In genomic region chr5:118027698-118028190, GRCm38 (mm10) we compare ENCODE assay signal across 7 mouse cellular contexts. TPM values are rescaled to one million over a fixed set of nuclear protein-coding genes. Genes with fewer than 3 reads are reported as not detected.
DNase-seq lines count a peak whose midpoint lies in the region; ATAC-seq and TF ChIP-seq lines count a peak whose summit lies in the region.

Gene Tesc (plus strand): TSS chr5:118027743.

- H3K9me3 ChIP-seq in heart, embryonic 14.5 days (ENCODE audit: control insufficient read depth, low read length) = no peaks in the 10 kb centered on the region
- H3K9me3 ChIP-seq in midbrain, postnatal 0 days (ENCODE audit: low read length) = no peaks in the 10 kb centered on the region

- H3K9ac ChIP-seq in heart, embryonic 14.5 days (ENCODE audit: low read length) = peak within 1 kb of the TSS; percentile 72
- H3K9ac ChIP-seq in midbrain, postnatal 0 days (replicated peaks; ENCODE audit: low read length, poor library complexity, severe bottlenecking) = peak within 1 kb of the TSS; percentile 40

- peaks cover 2% of the 10 kb centered on the region; the same call in 1 of the 2 replicates for H3K27me3 ChIP-seq in testis, adult 2 months (ENCODE audit: control insufficient read depth, insufficient read depth, low read length)
- H3K27me3 ChIP-seq in cerebellum, adult 2 months (ENCODE audit: control insufficient read depth, insufficient read depth, low read length) = no peaks in the 10 kb centered on the region
- H3K27me3 ChIP-seq in heart, embryonic 14.5 days (ENCODE audit: control insufficient read depth, insufficient read depth, low read length) = peaks cover 51% of the 10 kb centered on the region
- H3K27me3 ChIP-seq in midbrain, postnatal 0 days (ENCODE audit: insufficient read depth, low read length) = peaks cover 33% of the 10 kb centered on the region

- TF ChIP-seq CTCF in testis, adult 2 months (IDR thresholded peaks at IDR 0.05; ENCODE audit: control insufficient read depth, insufficient read depth, insufficient replicate concordance, low read depth, low read length) = no peak
- TF ChIP-seq CTCF in cerebellum, adult 2 months (IDR thresholded peaks at IDR 0.05; ENCODE audit: borderline replicate concordance, insufficient read depth, low read depth, low read length) = no peak
- TF ChIP-seq CTCF in midbrain, postnatal 0 days (IDR thresholded peaks at IDR 0.05) = no peak

- H3K36me3 ChIP-seq in testis, adult 2 months (ENCODE audit: control insufficient read depth, insufficient read depth, low read length) = no peaks in the 10 kb centered on the region
- no peaks in the 10 kb centered on the region for H3K36me3 ChIP-seq in heart, embryonic 14.5 days (ENCODE audit: control insufficient read depth, insufficient read depth, low read length)
- no peaks in the 10 kb centered on the region for H3K36me3 ChIP-seq in midbrain, postnatal 0 days (ENCODE audit: insufficient read depth, low read length)

- DNase-seq in testis, postnatal 14 days (ENCODE audit: low spot score) = no peak
- peak; percentile 75 to 81 for DNase-seq in cerebellum, adult 2 months
- peak in 1 of 2 experiments; percentile 39 for DNase-seq in layer of hippocampus, postnatal 36 days
- DNase-seq in midbrain, postnatal 0 days (ENCODE audit: low spot score) = no peak
- no peak for DNase-seq in gastrocnemius, adult 8-10 months (ENCODE audit: low spot score in 2 of 2)

- H3K27ac ChIP-seq in testis, adult 2 months (ENCODE audit: control insufficient read depth, insufficient read depth, low read depth, low read length) = no peak within 1 kb of the TSS
- peak within 1 kb of the TSS; percentile 80 for H3K27ac ChIP-seq in cerebellum, adult 2 months (ENCODE audit: insufficient read depth, low read length)
- H3K27ac ChIP-seq in heart, embryonic 14.5 days (replicated peaks in 1 of 2; ENCODE audit: control insufficient read depth in 1 of 2, insufficient read depth in 1 of 2, low read depth in 2 of 2, low read length in 2 of 2) = no peak within 1 kb of the TSS
- no peak within 1 kb of the TSS for H3K27ac ChIP-seq in midbrain, postnatal 0 days (ENCODE audit: low read depth, low read length)

- TF ChIP-seq POLR2A in testis, adult 2 months (IDR thresholded peaks at IDR 0.05; ENCODE audit: control insufficient read depth, low read depth, low read length) = no peak
- peak; percentile 79 for TF ChIP-seq POLR2A in cerebellum, adult 2 months (IDR thresholded peaks at IDR 0.05; ENCODE audit: borderline replicate concordance, insufficient read depth, low read length)

- peak within 1 kb of the TSS; percentile 70 for H3K4me3 ChIP-seq in testis, adult 2 months (ENCODE audit: control insufficient read depth, low read depth, low read length)
- peak within 1 kb of the TSS; percentile 63 for H3K4me3 ChIP-seq in cerebellum, adult 2 months (replicated peaks; ENCODE audit: insufficient read depth, low read depth, low read length)
- H3K4me3 ChIP-seq in heart, embryonic 14.5 days (ENCODE audit: control insufficient read depth in 1 of 2, insufficient read depth in 1 of 2, low read depth in 1 of 2, low read length in 2 of 2) = peak within 1 kb of the TSS; percentile 53 to 76
- H3K4me3 ChIP-seq in midbrain, postnatal 0 days (ENCODE audit: low read depth, low read length) = peak within 1 kb of the TSS; percentile 65

- no peak for ATAC-seq in heart, embryonic 14.5 days (ENCODE audit: insufficient number of reproducible peaks, insufficient read depth, low FRiP score, low read depth)
- no peak for ATAC-seq in midbrain, postnatal 0 days (ENCODE audit: low FRiP score)

- H3K4me1 ChIP-seq in testis, adult 2 months (ENCODE audit: control insufficient read depth, insufficient read depth, low read length) = peaks cover 24% of the 10 kb centered on the region
- H3K4me1 ChIP-seq in cerebellum, adult 2 months (ENCODE audit: control insufficient read depth, insufficient read depth, low read length) = peaks cover 20% of the 10 kb centered on the region
- H3K4me1 ChIP-seq in heart, embryonic 14.5 days (ENCODE audit: control insufficient read depth in 2 of 2, insufficient read depth in 2 of 2, low read length in 2 of 2) = peaks cover 12 to 38% of the 10 kb centered on the region in 2 experiments; a peak in 3 of 4 replicates
- peaks cover 18% of the 10 kb centered on the region; the same call in 1 of the 2 replicates for H3K4me1 ChIP-seq in midbrain, postnatal 0 days (ENCODE audit: insufficient read depth, low read length)

- H3K4me2 ChIP-seq in heart, embryonic 14.5 days (ENCODE audit: low read length) = peak within 1 kb of the TSS; percentile 99
- H3K4me2 ChIP-seq in midbrain, postnatal 0 days (ENCODE audit: low read depth, low read length, poor library complexity, severe bottlenecking) = peak within 1 kb of the TSS; percentile 99

- WGBS in cerebellum, adult 2 months = under 1% methylated on average over 63 of the region's 63 CpGs
- WGBS in heart, embryonic 14.5 days = under 1% methylated on average over 49 of the region's 63 CpGs
- WGBS in midbrain, postnatal 0 days = under 1% methylated on average over 38 of the region's 63 CpGs

RNA-seq across cellular contexts. Expression of gene Tesc, which starts in this region (rescaled TPM):
- polyA plus RNA-seq in testis, adult 2 months (2012; rRNA removed) = 2.7 and 3.3 TPM in 2 replicates
- polyA plus RNA-seq in cerebellum, adult 2 months (2012; rRNA removed) = 95.4 and 102 TPM in 2 replicates
- polyA plus RNA-seq in heart, embryonic 14.5 days (2014; fragmentation: Nextera tagmentation; extraction: Ambion mirVana) = 14.5 and 16.3 TPM in 2 replicates
- 10 to 100 TPM; 92.5 to 93.1 TPM for total RNA-seq in layer of hippocampus, postnatal 36 days (2021)
- total RNA-seq in midbrain, postnatal 0 days (2014; rRNA removed) = 3.6 and 4.7 TPM in 2 replicates
- polyA plus RNA-seq in midbrain, postnatal 0 days (2015; fragmentation: Nextera tagmentation; extraction: Ambion mirVana) = 5.5 and 8.2 TPM in 2 replicates
- total RNA-seq in gastrocnemius, adult 8-10 months (2022) = 1 to 10 TPM in 1 of 4 experiments, under 1 TPM in 2, not detected in 1; 0.41 to 1.3 (median 0.75) TPM

Comparison
In these comparisons a context has a peak if more than half of its experiments do, and no peak if none do; other contexts are left out.
1. RNA of gene Tesc (total RNA-seq): 92.5 to 93.1 TPM in layer of hippocampus, postnatal 36 days; 3.6 to 4.7 TPM in midbrain, postnatal 0 days and 0.41 to 1.3 TPM in gastrocnemius, adult 8-10 months; every median in the first group is over 10 times any median in the second.
2. DNase-seq: peak in cerebellum, adult 2 months (2 of 2); none in testis, postnatal 14 days (single experiment), midbrain, postnatal 0 days (single experiment) and gastrocnemius, adult 8-10 months (0 of 2).
3. Peak in every context shown above with its lines, with median percentiles within 50 percentile points of each other: H3K4me3 ChIP-seq.